Mouse (Mus musculus) kidney, postnatal 14 days (tissue): ENCODE measurements around the gene Hlcs.

Experiments
- DNase-seq: peaks from one replicate; pipeline ENCODE4 v3.0.0; 2022; ENCODE audit warnings: mixed read lengths

Gene Hlcs

DNA sequence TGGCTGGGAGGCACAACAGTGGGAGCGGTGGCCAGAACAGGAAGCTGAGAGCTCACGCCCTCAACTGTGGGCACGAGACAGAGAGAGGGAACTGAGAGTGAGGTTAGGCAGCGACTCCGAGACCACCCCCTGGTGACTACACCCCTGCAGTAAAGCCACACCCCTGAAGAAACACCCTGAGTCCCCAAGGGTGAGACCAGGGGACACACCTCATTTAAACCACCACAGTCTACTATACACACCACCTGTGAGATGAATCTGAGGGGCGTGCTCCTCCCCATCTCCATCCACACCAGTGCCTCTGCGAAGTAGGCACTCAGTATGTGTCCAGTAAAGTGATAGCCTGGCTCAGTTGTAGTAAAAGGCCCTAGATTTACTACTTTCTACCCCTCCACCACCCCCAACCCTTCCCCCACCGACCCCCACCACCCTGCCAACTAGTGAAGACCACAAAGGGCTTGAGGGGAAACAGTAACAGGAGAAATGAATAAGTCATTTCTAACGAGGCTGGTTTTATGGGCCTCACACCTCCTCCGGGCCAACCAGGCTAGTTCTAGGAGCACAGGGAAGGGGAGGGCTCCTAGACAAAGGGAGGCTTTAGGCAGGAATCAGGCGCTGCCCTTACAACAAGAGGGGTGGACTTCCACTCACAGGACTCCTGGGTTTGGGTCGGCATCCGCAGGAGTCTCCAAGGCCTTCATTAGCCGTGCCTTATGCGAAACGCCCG lies 67.2 kb downstream of the Hlcs start:
- DNase-seq, result no peak

DNA sequence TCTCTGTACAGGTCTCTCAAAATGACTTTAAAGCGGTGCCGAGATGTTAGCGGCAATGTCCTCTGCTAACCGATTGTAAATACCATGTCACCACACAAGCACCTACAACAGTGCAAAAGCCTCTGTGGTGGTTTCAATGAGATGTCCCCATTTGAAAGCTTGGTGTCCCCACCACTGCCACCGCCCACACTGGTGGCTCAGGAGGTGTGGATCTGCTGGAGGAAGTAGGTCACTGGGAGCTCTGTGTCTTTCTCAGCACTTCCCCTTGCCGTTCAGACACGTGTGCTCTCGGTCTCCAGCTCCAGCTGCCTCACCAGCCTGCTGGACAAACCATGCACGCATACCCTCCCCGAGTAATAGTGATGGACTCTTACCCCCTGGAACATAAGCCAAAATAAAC lies 72.2 kb downstream of the Hlcs start:
- no peak for DNase-seq

DNA sequence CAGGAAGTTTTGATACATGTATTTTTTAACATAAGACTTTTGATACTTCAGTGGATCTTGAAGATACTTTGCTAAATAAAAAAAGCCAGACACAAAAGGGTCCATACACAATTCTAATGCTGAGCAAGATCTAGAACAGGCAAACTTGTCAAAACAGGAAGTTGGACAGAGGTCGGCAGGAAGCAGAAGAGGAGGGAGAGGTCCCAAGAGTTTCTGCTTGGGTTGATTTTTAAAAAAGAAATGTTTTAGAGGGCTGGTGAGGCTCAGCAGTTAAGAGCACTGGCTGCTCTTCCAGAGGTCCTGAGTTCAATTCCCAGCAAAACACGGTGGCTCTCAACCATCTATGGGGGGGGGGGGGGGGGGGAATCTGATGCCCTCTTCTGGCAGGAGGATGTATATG lies 73.2 kb downstream of the Hlcs start:
- DNase-seq, result no peak

DNA sequence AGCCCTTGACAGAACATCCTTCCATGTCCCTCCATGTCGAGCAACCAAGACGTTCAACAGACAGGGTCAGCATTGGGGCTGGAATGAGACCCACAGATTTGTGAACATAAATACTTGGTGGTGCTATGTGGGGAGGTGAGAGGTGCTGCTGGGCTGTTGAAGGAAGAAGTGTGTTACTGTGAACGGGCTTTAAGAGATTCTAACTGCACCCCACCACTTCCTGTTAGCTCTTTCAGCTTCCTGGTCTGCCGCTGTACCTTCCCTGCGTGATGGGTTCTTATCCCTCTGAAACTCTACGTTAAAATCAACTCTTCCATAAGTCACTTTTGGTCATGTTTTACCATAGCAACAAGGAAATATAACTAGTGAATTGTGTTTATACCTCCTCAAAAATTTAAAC lies 73.8 kb downstream of the Hlcs start:
- DNase-seq, result no peak

DNA sequence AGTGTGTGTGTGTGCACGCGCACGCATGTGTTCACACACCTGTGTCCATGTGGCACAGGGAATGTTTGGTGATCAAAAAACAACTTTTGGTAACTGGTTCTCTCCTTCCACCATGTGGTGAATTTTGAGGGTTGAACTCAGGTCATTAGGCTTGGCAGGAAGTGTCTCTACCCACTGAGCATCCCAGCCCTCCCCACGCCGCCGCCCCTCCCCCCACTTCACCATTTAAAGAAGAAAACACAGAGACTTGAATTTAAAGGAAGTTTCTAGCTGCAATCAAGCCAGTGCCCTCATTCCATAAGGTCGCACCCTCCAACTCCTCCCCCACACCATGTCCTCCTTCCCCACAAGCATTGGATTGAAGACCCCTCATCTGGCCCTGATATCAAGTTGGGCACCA lies 74.2 kb downstream of the Hlcs start:
- no peak for DNase-seq

DNA sequence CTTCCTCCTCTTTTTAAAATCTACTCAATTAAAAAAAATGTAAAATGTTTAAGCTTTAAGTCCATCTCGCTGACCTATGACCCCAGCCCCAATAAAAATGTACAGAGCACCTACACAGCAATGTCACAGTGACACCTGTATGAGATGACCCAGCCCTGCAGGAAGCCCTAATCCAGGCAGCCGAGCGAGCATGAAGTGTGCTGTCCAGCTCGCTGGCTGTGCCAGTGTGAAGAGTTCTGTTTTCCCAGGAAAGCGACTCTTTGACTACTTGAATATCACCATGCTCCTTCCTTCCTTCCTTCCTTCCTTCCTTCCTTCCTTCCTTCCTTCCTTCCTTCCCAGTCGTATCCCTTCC lies 76.3 kb downstream of the Hlcs start:
- DNase-seq, result no peak

DNA sequence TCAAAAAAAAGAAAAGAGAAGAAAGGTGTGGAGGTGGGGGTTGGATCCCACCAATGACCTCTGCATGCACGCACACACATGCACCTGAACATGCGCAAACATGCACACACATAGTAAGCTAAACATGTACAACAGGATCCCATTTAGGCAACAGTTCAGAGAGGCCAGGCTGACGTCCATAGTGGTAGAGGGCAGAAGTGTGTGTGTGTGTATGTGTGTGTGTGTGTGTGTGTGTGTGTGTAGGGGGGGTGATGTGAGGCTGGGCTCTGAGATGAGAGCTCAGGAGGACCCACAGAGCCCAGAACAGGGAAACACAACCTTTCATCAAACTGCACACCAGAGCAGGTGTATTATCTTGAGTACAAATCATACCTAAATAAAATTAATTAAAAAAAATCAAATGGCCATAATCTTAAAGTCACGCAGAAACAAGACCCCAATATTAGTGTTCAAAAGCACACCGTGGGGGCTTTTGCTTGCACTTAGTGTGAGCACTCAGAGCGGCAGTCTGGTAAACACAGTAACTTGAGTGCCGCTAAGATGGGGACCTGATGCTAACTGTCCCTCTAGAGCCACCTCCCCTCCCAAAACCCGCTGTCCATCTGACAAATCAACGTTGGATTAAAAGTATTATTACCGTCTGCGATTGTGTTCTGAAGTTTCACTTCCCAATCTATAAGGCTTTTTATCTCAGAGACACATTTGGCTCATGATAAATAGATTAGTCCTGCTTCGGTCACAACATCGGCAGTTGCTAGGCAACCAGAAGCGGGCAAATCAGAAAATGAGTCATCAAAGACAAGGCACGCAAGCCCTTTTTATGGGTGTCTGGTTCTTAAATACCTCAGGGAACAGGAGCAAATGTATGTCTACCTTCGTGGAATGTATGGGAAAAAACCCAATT lies 76.9 kb downstream of the Hlcs start:
- no peak for DNase-seq

DNA sequence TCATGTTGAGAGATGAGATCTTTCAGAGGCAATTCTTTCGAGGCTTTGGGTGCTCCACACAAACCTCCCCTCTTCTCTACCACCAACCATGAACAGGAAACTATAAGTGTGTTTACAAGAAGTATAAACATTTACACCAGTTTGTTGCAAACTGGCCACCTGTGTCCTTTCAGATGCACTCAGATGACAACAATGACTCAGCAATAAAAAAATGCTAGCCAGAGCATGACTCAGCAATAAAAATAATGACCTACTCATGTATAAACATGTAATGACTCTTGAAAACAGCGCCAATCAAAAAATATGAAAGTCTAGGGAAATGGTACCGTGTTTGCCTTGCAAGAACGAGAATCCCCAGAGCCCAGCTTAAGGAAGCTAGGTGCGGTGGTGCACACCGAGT lies 77.7 kb downstream of the Hlcs start:
- no peak for DNase-seq

DNA sequence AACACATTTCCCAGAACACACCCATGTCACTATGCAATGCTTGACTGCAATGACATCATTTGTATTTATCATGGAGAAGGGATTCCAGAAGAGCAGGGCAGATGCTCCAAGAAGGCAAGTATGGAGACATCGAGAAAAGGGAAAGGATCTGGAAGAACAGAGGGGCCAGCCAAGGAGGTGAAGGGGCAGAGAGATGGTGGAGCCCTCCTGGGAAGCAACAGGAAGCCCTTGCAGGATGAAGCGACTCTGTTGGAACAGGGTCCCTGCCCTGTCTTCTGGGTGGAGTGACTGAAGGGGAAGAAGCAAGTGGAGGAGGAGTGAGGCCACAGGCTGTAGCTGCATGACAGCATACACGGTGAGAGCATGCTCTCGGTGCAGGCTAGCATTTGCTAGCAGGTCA lies 79.2 kb downstream of the Hlcs start:
- no peak for DNase-seq

DNA sequence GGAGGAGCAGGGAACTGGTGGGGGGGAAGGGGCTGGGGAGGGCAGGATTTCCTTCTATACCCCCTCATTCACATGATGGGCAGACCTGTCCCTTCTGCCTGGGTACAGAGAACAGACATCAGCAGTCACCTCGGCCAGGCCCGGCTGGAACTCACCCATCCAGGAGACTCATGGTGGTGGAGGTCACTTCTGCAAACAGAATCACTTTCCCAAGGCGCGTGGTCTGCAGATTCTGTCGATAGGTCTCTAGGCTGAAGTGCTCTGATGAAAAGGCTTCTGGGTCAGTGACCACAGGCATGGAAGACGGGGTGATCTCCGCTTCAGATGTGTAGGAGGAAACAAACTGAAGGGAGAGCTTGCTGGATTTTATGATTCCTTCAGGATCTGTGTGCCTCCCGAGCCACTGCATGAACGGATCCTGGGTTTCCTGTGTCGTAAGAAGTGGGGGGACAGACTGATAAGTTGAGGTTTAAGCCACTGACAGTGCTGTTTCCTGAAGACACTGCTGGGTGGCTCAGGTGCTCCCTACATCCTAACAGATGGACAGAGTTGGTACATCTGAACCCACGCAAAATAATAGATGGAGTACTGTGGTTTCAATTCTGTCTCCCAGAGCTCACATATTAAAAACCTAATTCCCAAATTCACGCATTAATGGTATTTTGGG lies 82.3 kb downstream of the Hlcs start:
- no peak for DNase-seq

DNA sequence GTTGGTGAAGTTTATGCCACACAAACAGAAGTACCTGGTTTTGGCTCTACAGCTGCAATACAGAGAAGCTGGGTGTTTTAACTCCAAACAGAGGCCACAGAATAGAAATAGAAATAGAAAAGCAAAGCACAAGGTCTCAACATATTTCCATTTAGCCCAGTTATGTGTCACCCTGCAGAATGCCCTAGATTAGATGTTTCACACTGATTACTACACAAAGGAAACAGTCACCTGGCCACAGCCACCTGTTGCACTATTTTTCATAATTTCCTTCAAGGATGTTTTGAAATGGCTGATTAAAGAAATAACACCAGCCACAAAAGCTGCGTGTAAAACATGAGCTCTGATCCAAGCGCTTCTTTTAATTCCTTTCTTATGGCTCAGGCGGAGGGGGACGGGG lies 82.9 kb downstream of the Hlcs start:
- no peak for DNase-seq

DNA sequence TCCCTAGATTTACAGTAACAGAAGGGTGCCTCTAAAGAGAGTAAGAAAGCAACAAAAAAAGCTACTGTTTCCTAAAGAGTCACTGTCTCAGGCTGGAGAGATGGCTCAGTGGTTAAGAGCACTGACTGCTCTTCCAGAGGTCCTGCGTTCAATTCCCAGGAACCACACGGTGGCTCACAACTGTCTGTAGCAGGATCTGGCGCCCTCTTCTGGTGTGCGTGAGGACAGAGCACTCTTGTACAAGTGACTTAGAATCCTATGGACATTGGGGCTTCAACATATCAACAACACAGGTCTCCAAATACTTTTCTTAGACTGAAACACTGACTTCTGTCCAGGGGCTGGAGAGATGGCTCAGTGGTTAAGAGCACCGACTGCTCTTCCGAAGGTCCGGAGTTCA lies 83.5 kb downstream of the Hlcs start:
- no peak for DNase-seq

DNA sequence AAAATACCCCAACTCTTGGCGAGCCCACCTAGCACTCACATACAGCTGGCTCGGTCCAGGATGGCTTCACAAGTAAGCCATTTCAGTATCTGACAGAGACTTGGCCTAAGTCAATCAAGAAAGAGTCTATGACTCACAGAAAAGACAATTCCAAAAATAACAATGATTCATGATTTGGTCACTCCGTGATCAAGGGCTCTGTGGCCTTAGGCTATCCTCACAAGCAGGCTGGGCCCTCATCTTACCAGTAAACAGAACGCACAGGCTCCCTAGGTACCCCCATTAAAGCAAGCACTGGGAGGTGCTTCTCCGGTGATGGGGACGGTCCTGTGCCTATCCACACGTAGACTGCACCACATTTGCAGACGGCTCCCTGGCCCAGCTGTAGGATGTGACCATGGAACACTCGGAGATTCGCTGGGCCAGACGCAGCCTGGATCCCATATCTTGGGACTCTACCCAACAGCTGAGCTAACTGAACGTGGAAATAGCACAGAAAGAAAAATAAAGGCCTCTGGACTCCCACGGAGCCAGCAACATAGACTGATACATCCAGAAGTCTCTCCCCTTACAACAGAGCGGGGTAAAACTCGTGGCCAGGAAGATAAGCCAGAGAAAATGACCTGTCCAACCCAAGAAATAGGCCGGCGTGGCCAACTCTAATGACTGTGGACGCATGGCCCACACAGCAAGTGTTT lies 84.4 kb downstream of the Hlcs start:
- DNase-seq, result no peak

DNA sequence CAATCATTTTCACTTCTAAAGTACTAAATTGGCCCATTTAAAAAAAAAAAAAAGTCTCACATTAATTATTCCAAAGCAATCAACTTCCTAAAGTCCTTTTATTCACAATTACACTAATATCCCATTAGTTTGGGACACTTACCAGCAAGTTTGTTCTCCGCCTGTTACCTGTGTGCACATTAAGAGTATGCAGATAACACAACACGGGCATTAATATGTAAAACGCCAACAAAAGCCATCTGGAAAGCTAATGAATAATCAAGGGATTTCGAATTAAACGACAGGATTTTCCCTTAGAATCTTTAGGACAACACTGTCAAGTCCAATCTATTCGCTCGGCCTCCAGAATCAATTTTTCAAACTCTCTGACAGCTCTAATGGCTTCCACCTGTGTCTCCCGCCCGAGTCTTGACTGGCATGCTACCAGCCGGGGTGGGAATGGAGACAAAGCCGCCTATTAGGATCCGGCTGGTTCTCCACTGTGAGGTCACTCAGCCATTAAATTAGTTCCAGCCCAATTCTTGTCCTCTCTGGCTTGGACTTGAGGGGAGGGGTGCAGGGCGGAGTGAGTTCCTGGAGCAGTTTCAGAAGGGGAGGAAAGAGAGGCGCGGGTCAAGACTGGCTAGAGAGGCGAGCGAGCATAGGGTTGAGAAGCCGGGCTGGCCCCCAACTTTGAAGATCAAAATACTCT lies 85.9 kb downstream of the Hlcs start:
- peak; percentile 89 for DNase-seq

DNA sequence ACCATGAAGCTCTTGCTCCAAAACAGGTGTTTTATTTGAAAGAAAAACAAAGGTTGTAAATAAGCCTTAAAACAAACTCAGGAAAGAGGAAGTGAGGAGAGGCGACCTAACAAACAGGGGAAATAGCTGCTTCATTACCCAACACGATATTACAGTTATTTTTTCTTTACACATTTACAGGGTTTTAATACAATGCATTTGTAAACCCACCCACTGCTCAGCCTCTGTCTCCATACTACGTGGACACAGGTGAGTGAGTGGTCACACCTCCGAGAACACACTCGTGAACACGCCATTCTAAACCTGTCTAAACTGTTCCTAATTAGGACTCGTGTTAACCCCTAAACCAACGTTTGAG lies 90.0 kb downstream of the Hlcs start:
- DNase-seq, result no peak

DNA sequence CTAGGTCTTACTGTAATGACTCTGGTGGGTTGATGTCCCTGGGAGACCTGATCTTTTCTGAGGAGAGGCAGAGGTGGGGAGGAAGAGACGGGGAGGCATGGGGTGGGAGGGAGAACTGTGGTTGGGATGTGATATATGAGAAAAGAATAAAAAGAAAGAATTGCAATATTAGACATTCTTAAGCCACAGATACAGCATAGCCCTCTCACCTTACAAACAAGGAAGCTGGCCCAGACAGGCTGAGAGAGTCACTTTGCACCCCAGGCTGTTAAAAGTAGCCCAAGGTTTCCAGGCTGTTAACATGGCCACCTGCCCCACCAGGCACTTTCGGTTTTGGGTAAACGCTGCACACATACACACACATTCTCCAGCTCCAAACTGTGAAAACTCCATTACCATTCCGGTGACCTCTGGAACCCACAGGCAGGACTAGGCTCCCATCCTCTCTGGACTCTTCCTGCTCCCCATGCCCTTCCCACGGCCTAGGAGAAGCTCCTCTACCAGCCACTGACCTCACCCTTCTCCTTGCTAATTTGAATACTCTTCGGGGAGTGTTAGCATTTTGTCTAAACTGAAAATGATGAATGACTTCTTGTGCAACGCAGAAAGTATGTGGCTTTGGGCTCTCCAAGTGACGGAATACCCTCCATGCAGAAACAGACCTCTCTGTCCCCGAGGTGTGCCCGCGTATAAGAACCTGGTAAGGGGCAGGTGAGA lies 90.6 kb downstream of the Hlcs start:
- no peak for DNase-seq

DNA sequence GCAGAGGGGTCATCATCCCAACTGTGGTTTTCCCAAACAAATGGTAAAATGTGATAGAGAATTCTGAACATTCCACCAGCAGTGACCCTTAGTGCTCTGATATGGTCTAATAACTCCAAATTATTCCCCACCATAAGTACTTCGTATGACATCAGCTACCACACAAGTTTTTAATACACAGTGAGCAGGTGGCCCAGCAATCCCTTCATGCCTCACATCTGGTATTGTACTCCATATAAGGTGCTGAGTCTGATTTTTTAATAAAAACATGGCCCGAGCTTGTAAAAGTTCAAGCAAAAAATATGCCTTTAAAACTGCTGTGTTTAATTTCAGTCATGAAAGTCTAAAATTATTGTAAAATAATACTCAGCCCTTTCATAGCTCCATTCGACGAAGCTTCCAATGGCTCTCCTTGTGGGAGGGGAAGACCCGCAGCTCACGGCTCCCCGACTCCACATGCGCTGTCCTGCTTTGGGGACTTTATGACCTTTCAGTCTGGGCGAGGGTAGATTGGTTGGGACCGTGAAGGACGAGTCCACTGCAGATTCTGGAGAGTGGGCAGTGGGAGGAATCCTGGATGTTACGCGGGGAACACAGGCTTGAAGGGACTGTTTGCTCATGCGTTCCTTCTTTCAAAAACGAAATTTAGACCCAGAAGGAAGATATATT lies 102.5 kb downstream of the Hlcs start:
- DNase-seq, result no peak

DNA sequence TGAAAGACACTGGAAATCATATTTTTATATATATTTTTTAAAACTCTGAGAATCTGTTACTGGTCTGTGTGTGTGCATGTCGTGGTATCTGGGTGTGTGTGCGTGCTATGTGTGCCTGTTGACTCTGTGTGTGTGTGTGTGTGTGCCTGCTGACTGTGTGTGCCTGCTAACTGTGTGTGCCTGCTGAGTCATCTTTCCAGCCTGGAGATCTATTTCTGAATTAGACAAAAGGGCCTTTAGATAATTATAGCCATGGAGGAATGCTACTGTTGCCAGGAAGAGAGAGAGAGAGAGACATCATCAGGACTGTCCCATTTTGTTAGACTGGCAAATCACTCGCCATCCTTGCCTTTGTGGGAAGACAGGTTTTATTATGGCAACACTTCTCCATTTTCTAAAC lies 103.7 kb downstream of the Hlcs start:
- DNase-seq, result no peak

DNA sequence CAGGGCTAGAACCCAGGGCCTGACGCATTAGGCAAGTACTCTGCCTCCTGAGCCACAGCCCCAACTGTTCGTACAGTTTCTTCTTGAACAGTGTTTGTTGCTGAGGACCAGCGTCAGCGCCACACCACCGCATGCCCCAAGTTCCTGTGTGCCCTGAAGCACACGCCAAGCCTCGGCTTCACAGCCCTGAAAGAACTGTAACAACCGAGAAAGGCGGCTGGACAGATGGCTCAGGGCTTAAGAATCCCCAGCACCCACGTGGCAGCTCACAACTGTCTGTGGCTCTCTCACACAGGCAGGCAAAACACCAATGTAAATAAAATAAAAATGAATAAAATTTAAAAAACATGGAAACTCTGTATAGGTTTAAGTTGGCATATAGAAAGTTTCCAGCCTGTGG lies 104.5 kb downstream of the Hlcs start:
- DNase-seq, result no peak

DNA sequence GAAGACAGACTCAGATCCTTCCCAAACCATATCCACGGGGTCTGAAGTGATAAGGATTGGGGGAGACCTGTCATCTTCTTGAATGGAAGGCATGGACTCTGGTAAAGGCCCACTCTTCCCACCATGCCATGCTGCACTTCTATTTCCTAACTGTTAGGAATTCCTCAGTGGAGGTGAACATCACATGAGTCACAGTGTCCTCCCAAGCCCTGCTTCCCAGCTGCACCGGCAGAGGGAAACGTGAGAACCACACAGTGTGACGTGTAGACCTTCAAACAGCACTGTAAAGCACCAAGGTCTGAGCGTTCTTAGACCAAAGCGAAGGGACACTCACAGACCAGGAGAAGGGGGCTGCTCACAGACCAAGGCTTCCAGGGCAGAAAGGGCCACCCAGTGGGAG lies 105.2 kb downstream of the Hlcs start:
- no peak for DNase-seq
